Mouse (Mus musculus): ENCODE measurements around the gene 4930433I11Rik. TPM values are rescaled to one million over a fixed set of nuclear protein-coding genes. Genes with fewer than 3 reads are reported as not detected.

The 4930433I11Rik gene
- total RNA-seq (2023) = not detected

GRCm38 (mm10) chr7:40987243-40987642 is at the start of gene 4930433I11Rik:
TSS of gene 4930433I11Rik (plus strand) at chr7:40987543.

GRCm38 (mm10) chr7:41032419-41032818 is 45.1 kb downstream of the 4930433I11Rik start, which contains the start of gene Gm4884:
TSS of gene Gm4884 (plus strand) at chr7:41032719.

Other genes starting within 250 kb of the 4930433I11Rik start
- not detected for gene Vstm2b, start 89.2 kb upstream of the 4930433I11Rik start, total RNA-seq (2023)
- not detected for gene Gm4884, start 45.2 kb downstream of the 4930433I11Rik start, total RNA-seq (2023)
- not detected for gene Gm5592, start 166.3 kb downstream of the 4930433I11Rik start, total RNA-seq (2023)

All from CD8-positive naive resting alpha-beta T cell, adult 57 days (primary cell).